Mouse (Mus musculus): Measurements from ENCODE around the gene Gm9767.

The Gm9767 gene

DNA sequence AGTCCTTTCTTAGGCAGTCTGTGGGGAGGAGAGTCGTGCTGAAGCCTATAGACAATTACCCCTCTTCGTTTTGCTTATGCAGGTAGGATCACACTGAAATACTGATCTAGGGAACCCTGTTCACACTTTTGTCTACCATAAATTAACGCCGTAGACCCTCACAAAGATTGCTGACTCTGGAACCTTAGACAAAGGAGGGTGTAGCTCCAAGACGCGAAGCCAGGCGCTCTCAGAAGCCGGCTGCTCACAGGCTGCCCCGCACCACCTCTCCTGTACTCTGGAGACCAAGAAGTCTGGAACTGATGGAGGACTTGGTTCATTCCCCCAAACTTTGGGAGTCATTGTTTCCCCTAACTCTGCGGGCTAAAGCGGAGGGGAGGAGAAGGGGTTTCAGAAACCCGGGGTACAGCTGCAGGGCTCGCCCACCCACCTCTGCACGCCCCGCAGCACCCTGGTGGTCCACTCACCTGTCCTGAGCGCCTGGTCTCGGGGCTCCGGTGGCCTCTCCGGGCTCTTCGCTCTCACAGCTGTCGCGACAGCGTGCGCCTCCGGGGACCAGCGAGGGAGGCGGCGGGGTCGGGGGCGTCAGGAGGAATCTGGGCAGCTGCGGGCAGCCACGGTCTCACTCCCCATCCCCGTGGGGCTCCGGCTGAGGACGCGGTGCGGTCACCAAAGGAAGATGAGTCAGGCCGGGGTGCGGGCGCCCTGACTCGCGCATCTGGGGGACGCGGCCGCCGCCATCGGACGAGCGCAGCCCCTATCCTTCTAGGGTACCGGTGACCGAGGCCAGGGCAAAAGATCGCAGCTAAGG lies at the start of gene Gm9767:
TSS of gene Gm9767 (plus strand) at position 585 of the 811 bp plus-strand sequence.
- DNase-seq: peak; percentile 41

GRCm38 (mm10) chr10:26034931-26035330 lies 43.1 kb upstream of the Gm9767 start:
- DNase-seq: no peak

DNA sequence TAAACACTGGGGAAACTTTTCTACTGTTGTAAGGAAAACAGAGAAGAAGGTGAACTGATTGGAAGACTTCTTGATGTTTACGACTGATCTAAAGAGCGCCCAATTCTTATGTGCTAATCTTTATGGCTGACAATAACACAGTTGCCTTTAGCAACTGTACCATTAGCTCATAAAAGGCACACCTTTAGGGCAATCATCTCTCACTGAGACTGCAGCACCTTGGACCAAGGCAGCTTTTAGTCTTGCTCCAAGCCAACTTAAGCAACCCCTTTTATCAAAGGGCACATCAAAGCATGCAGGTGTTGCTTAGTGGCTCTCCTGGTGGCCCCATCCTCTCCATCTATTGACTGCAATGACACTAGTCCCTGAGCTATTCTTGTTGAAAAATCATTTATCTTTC lies 26.9 kb upstream of the Gm9767 start:
- DNase-seq: no peak

- DNase-seq: no peak
Observed at GRCm38 (mm10) chr10:26059662-26060307, 18.3 kb upstream of the Gm9767 start.

DNA sequence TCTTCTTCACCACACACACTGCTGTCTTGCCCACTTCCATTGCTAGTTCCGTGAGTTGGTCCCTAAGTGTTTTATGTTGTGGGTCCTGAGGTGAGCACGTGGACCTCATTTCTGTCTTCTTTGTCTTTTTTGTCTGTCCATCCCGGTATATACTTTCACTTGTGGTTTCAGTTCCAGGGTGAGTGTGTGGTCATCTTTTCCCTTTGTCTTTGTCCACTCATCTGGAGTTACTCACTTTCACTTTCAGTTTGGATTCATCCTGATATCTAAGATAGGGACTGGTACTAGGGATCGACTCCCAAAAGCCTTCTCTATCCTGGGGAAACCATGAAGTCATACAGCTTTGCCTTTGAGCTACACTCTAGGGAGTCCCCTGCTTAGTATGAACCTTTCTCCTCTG lies 15.0 kb upstream of the Gm9767 start:
- DNase-seq: no peak

DNA sequence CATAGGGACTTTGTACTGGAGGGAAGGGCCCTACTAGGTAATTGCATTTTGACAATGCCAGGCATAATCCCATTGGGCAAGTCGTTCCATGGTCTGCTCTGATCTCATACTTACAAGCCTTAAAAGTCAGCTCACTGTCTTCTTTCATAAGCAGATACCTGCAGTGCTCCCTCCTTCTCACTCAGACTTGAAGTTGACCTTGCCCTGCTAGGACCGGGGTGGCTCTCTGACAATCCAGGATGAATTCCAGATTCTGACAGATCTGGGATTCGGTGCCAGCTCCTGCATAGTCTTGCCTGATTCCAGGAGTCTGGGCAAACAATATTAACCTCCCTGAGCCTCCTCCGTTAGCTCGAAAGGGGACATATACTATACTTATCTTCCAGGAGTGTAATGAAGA lies 6.1 kb upstream of the Gm9767 start:
- DNase-seq: no peak

- no peak for DNase-seq
Observed at GRCm38 (mm10) chr10:26076949-26077348, 1.1 kb upstream of the Gm9767 start.

- peak; percentile 92 for DNase-seq
Observed at GRCm38 (mm10) chr10:26078521-26079142, 577 bp downstream of the Gm9767 start, which contains the start of gene Tmem200a. Tmem200a (minus strand) TSS chr10:26079052.

DNA sequence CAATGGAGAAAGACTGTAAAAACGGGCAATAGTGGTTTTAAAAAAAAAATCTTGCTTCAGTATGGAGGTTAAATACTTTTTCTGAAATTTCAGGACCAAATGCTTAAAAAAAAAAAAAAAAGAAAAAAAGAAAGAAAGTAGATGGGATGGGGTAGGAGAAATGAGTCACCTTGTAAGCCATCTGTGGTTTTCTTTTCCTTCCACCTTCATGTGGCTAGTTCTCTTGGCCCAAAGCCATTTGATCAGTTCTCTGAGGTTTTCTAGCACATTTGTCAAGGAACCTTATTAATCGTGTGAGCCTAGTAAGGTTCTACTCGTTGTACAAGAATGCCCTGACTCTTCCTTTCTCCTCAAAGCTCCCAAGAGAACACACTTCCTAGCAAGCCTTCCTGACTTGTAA lies 1.6 kb downstream of the Gm9767 start:
- DNase-seq: no peak

- DNase-seq: peak; percentile 57
Observed at GRCm38 (mm10) chr10:26082081-26082480, 4.0 kb downstream of the Gm9767 start.

DNA sequence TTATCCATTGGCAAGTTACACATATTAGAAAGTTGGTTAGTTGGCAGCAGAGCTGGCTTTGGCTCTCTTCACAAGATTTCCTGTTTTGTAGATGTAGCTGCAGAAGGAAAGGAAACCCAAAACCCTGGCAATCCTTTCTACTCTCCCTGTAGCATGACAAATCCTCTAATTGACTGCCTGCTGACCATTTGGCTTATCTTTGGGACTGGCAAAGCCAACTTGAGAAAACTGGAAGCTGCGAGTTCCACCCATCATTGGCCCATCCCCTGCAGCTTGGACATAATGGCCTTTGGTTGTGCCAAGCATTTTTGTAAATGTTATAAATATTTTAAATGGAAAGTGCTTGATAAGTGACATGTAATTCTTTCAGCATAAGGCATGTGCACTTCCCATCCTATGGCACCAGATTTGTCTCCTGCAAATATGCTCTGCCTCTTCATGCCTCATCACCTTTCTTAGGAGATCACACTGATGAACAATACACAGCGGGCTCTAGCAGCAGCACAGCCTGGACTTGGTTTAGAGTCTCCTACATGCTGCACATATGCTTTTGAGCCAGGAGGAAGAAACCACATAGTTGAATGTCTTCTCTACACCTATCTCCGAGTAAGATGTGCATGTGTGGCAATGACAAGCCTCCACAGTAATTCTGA lies 25.4 kb downstream of the Gm9767 start:
- no peak for DNase-seq

- no peak for DNase-seq
Observed at GRCm38 (mm10) chr10:26114409-26114808, 36.4 kb downstream of the Gm9767 start.

DNA sequence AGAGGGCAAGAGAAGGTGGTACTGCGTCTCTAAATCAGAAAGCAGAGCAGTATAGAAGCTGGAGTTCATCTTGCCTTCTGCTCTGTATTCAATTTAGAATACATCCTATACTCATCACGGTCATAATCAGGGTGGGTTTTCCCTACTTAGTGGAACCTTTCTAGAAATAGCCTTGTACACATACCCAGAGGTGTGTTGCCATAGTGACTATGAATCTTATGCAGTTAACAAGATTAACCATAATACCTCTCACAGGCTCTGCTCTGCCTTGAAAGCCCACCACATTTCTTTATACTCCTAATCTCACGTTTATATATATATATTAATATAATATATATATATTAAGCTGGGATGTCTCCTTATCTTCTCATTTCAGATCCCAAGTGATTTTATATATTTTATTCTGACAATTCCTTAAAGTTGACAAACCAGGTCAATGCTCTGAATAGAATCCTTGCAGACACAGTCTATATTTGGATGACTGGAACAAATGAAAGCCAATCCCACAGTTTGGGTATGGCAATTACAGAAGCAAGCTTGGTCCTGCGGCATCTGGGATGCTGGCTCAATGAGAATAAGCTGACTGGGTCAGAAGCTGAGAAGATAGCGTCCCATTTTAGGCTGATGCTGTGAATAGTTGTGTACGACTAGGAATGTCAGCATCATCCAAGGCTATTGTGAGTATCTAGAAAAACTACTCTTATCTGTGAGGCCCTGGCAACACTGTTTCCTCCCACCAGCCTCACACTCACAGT lies 41.2 kb downstream of the Gm9767 start:
- no peak for DNase-seq

DNA sequence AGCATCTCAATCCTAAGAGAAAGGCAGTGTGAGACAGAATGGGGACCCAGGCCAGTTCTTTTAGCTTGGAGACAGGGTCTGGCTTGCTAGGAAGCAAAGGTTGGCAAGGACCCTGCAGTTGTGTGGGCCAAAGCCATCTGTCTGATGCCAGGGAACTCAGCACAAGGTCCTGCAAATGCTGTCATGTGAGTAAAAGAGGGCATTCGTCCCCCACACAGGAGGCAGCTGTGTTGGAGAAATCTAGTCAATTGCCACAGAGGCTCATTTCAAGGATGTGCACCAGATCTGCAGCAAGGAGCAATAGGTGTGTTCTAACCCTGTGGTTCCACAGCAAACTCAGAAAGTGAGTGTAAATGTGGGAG lies 41.7 kb downstream of the Gm9767 start:
- no peak for DNase-seq

Data from embryo, embryonic 11 days (tissue).